Comparison of ENCODE assay signal across 18 mouse cellular contexts in genomic region chr6:86426358-86426757, GRCm38 (mm10). TPM values are rescaled to one million over a fixed set of nuclear protein-coding genes. Genes with fewer than 3 reads are reported as not detected.
DNase-seq lines count a peak whose midpoint lies in the region; TF ChIP-seq lines count a peak whose summit lies in the region.
"Had no signal": no experiment of that assay in that cellular context is flagged by ENCODE, and none has a peak within 500 bp of the region (broad histone marks: within the 10 kb centered on the region; RNA-seq: fewer than 3 reads in every experiment).

Gene Gm44790 (plus strand): TSS chr6:86426658.

- no peak for DNase-seq in thymus, adult 2 months
- DNase-seq in thymus, postnatal 25 days, result no peak
- DNase-seq: adrenal gland, adult 2 months; adrenal gland, adult 8-10 months; adrenal gland, postnatal 10 days; adrenal gland, postnatal 14 days; adrenal gland, postnatal 25 days; adrenal gland, postnatal 36 days; B cell, adult 2 months; cerebellum, adult 11 months; cerebellum, adult 11-12 months; cerebellum, adult 18-20 months; cerebellum, adult 2 months had no signal

- H3K36me3 ChIP-seq in thymus, adult 2 months (ENCODE audit: control insufficient read depth, insufficient read depth, low read length), result peaks cover 85% of the 10 kb centered on the region

- no peak within 1 kb of the TSS for H3K27ac ChIP-seq in thymus, adult 2 months (ENCODE audit: control insufficient read depth, insufficient read depth, low read length)

- no peaks in the 10 kb centered on the region for H3K4me1 ChIP-seq in thymus, adult 2 months (replicated peaks; ENCODE audit: control insufficient read depth, insufficient read depth, low read length)

- WGBS in thymus, adult 2 months, result 97% methylated on average over 1 of the region's 1 CpGs

- H3K27me3 ChIP-seq in thymus, adult 2 months (ENCODE audit: control insufficient read depth, insufficient read depth, low read length), result no peaks in the 10 kb centered on the region
- H3K27me3 ChIP-seq: CH12.LX, Patski had no signal

- TF ChIP-seq POLR2A in thymus, adult 2 months (IDR thresholded peaks at IDR 0.05; ENCODE audit: control insufficient read depth, extremely low read depth, insufficient read depth, low read length, poor library complexity), result no peak

- TF ChIP-seq CTCF in thymus, adult 2 months (IDR thresholded peaks at IDR 0.05; ENCODE audit: borderline replicate concordance, control insufficient read depth, extremely low read depth, insufficient read depth, low read length, poor library complexity), result no peak

- no peak within 1 kb of the TSS for H3K4me3 ChIP-seq in thymus, adult 2 months (ENCODE audit: control insufficient read depth, insufficient read depth, low read length)

RNA-seq across cellular contexts. Expression of gene Gm44790, which starts in this region (rescaled TPM):
- polyA plus RNA-seq in thymus, adult 2 months (2012; rRNA removed), result 32.3 and 32.5 TPM in 2 replicates
- polyA plus RNA-seq: activated CD4-positive, CD25-positive, alpha-beta regulatory T cell, adult 4 months; C2C12; CD4-positive, CD25-positive, alpha-beta regulatory T cell, adult 4 months had no signal
